Mouse (Mus musculus) CD4-positive helper T cell, adult 2 months (primary cell): ENCODE data around the gene Gabpb2.
A peak's percentile ranks its signal among the peaks of the same experiment; 100 is the strongest.
"Not testable (repeated sequence)": the region's sequence is repeated elsewhere in the genome, so short reads cannot be mapped to it uniquely, and the experiment has no call there.

ENCODE experiments used
- DNase-seq: peaks from one replicate; pipeline ENCODE4 v3.0.0-alpha.2; 2012; ENCODE audit warnings: low read depth, missing footprints, low spot score

The Gabpb2 gene

DNA sequence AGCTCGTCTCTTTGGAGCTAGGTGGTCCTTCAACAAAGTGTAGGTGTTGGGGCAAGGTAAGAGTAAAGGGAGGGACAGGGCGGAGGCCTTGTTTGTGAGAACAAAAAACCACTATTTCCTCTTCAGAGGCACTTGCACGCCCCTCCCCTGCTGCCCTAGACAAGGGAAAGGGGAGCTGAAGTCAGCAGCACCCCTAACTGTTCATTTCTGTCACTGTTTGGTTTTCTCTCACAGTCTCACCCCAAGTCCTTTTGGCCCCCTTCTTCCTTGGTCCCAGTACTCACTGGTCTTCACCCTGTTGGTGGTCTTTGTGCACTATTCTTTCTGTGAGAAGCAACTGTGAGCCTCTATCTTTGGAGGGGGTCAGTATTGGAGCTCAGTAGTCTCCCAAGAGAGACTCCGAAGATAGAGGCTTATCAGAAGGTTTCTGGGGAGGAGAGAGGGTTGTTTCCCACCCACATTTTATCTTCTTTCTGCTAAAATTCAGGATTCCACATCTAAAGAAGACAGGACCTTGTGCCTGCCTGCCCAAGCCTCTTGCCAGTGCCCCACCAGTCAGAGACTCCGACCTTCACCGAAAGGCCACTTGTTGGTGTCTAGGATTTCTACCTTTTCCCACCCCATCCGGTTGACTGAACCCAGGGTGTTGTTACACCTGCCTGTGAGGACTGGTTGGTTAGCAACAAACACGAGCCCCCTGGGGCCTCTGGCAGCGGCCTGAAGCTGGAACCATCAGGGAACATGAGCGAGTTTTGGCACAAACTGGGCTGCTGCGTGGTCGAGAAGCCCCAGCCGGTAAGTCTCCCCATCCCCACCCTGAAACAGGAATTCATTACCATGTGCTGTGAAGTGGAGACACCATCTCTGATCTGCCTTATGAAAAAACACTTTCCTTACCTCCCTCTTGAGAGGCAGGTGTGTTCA lies 13.8 kb upstream of the Gabpb2 start, which contains the start of gene Mllt11:
Mllt11 (minus strand) TSS at position 874 of the 924 bp plus-strand sequence.
- DNase-seq, result peak; percentile 74

DNA sequence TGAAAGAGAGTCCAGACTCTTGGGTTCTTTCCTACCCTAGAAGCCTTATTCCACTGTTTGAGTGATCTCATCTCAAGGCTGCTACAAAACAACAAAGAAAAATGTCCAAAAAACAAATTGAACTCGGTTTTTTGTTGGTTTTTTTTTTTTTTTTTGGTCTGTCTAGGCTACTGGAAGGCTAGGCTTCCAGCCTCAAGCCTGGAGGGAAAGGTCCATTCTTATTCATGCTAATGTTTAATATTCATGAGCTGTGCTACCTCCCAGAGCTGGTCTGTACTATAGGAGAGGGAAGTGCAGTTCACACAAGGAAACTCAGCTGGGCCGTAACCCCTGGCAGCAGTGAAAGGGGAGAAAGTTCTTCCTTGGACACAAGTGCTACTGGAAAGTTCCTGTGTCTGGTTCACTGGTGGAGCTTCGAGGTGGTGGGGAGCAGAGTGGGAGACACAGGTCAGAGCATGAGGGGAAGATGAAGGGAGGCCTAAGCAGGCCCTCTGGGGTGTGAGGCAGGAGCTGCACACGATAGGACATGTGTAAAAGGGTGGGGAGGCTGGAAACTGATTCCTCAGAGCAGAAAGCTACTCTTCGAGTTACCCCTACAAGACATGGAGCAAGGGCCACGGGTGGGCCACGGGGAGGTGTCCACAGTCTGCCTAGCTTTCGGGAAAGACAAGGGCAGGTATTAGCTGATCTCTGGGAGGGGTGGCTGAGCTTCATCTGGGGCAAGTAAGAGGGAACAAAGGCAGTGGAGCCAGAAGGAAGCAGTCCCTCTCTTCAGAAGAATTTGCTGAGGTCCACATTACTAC lies 13.0 kb upstream of the Gabpb2 start:
- peak; percentile 41 for DNase-seq

DNA sequence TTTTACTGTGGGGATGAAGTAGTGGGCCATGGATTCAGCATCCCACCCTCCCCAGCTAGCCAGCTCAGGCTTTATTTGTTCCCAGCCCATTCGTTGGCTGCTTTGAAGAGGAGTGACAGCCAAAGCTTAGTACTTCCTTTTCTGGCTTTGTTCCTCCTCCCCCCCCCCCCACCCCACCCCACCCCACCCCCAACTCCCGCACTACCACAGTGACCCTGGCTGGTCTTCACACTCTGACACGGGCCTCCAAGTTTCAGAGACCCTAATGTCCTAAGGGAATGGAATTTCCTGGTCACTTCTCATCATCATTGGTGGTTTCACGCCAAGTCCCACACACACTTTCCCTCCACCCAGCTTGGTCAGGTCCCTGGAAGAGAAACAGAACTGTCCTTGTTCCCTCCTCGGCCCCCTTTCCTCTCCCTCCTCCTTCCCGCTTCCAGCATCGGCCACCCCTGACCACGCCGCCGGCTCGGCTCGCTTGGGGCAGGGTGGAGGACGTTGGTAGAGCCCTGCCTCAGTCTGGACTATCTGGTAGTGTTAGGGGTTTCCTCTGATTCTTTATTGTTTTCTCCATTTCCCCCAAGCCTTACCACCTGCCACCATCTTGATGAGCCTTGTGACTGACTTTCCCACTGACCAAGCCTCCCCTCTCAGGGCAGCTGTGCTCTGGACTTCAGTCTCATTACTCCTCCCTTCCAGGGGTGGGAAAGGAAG lies 12.2 kb upstream of the Gabpb2 start:
- DNase-seq, result peak; percentile 38

DNA sequence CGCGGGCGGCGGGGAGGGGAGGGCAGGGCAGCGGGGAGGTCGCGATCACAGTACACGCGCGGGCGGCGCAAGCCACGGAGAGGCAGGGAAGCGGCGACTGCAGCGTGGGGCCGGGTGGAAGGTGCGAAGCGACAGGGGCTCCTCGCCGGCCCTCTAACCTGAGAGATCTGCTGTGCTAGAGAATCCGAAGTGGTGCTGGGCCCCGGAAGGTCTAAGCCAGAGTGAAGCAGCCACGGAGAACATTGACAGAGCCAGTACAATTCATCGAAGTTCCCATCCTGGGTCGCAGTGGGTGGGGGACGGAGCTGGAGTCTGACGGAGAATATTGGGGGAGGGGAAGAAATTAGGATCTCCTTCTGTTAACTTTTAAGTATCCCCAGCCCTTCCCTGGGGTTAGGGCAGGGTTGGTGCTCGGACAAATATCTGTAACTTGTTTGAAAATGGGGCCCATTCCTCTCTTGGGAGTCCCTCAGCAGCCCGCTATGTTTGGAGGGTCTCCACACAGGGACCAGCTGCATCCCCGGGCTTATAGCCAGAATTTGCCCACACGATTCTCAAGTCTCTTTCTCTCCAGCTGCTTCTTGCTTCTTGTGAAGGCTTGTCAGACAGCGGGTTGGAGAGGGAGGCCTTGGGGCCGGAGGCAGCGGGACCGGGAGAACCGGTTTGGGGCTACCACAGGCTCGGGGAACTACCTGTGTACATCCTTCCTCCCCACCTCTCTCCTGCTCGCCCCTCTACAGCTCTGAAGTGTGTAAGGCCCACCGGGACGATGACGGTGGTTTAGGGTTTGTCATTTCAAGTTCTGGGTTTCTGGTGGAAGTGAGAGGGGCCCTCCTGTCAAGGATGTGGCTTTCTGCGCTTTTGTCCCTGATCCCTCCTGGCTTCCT lies 11.4 kb upstream of the Gabpb2 start:
- peak; percentile 60 for DNase-seq

DNA sequence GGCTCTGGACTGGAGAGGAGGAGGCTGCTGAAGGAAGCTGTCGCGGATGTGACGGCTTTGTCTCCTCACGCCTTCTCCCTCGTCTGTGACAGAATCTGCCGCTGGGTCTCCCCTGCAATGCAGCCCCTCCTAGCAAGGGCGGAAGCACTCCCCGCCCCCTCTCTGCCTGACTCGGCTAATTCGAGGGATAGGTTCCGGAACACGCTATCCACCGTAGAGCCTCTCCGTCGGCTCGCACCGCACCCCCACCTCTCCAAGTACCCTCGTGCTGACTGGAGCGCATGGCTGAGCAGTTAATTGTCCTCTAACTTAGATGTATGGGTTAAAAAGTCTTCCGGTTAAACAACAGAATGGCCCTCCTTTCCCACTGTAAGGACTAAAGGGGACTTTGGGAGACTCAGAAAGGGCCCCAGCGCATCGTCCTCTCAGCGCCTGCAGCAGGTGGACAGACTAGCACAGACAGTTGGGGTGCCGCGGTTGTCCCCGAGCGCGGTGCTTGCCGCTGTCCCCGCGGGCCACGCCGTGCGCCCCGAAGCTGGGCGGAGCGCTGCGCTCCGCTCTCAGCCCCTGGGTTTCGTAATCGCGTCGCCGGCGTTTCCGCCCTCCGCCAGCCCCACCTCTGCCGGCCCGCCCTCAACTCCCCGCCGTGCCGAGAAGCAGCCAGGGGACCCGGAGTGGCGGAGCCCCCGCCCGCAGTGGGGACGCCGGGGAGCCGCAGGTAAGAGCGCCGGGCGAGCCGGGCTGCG lies 10.6 kb upstream of the Gabpb2 start, which contains the start of gene Cdc42se1:
Cdc42se1 (plus strand) TSS at position 585 of the 746 bp plus-strand sequence.
- DNase-seq, result peak; percentile 91

DNA sequence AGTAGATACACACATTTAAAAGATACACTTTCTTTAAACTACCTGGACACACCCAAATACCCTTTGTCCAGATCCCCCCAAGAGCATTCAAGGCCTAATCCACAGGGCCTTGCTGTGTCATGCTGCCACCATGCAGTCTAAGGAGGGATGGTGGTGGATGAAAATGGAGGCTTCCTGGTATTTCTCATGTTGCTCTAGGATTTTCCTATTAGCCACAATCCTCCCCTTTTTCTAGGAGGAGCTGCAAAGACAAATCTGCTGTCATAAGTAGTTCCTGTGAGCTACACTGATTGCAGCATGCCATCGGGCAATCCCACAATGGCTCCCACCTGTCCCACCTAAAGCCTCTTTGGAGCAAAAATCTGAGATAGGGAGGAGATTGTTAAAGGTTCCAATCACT lies 9.5 kb upstream of the Gabpb2 start:
- no peak for DNase-seq

DNA sequence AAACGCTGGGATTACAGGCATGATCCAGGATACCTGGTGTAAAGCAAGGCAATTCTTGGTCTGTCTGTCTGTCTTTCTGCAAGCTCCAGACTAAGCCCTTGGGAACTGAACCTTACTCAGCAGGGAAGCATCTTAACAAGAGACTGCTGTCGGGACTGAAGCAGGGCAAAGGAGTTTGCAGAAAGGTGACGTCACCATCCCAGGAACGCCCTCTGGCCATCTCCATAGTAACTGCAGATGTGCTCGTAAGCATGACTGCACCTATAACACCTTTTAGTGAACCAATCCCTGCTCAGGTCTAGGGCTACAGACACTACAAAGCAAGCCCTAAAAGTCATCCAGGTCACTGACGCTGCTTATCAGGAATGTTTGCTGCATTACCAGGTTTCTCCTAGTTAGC lies 6.6 kb upstream of the Gabpb2 start:
- DNase-seq, result no peak

DNA sequence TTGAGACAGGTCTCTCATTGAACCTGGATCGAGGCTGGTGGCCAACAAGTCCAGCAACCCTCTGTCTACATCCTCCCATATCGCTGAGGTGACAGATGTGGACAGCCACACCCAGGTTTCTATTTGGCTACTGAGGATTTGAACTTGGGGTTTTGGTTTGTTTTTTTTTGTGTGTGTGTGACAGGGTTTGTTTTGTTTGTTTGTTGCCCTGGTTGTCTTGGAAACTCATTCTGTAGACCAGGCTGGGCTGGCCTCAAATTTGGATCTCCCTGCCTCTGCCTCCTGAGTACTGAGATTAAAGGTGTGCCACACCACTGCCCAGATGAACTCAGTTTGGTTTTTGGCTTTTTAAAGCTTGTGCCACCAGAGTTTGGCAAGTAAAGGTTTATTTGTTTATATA lies 5.3 kb upstream of the Gabpb2 start:
- DNase-seq, result peak; percentile 65

DNA sequence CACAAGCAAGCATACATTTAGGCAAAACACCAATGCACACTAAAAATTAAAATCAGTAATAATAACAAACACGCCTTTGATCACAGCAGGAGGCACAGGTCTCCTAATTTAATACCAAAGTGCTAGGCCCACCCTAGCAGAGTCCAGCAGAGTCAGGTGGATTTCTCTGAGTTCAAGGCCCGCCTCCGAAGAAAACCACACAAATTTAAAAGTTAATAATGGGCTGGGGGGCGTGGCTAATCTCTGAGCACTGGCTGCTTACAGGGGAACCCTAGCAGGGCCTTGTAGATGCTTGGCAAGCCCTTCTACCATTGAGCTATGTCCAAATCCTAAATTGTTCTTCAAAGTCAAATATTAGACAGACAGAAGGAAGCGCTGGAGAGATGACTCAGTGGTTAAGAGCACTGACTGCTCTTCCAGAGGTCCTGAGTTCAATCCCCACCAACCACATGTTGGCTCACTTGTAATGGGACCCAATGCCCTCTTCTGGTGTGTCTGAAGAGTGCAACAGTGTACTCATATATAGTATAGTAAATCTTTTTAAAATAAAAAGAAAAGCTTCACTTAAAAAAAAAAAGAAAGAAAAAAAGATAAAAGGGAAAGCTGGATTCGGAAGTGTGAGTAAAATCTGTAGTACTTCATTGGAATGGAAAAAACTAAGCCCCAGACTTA lies 886 bp upstream of the Gabpb2 start:
- DNase-seq, result peak; percentile 33

DNA sequence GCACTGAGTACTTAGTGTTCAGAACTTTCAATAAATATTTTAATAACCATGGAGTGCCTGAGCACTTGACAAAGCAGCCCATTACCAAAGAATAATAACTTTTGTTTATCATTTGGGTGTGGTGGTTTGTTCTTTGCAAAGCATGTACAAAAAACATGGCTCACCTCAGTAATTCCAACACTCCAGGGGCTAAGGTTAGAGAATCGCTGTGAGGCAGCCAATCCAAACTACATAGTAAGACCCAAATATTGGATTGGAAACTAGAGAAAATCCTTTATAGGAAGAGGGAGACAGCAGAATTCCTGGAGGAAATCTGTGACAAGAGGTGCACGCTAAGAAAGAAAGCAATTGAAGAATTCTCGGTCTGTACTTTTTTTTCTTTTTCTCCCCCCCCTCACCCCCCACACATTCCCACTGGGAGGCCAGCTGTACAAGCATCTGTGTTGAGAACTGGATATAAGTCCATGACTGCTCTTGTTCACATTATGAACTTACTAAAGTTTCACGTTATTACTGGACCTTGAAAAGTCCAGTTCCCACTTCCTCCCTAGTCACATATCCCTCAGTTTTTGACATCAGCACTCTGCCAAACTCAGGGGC lies 961 bp downstream of the Gabpb2 start:
- DNase-seq, result no peak

DNA sequence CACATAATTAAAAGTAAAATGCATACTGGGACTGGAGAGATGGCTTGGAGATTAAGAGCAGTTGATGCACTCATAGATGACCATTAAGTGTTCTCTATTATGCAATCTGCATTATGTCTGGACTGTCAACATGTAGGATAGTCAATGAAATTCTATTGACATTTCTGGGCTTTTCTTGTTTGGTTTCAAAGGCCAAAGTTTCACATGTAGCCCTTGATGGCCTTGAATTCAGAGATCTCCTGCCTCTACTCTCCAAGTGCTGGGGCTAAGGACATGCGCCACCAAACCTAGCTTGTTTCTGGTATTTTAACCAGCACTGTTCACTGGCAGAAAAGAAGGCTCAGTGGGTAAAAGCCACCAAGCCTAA lies 4.1 kb downstream of the Gabpb2 start:
- no peak for DNase-seq

DNA sequence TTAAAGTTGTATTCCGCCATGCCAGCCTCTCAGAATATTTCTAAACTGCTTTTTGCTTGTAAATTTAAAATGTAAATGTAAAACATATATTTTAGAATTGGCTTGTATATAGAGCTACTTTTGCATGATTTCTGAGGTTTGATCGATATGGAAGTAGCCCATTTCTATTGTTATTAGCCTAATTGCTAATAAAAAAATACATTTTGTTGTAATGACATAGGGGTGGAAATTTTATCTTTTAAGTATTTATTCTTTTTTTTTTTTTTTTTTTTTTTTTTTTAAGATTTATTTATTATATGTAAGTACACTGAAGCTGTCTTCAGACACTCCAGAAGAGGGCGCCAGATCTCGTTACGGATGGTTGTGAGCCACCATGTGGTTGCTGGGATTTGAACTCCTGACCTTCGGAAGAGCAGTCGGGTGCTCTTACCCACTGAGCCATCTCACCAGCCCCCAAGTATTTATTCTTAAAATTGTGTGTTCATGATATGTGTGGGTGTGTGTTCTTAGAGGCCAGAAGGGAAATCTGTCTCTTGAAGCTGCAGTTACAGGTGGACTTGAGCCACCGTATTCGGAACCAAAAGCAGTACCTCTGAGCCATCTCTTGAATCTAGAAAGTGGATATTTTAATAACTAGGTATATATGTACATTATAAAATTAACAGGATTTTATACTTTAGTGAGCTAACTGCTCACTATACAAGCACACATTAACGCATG lies 4.7 kb downstream of the Gabpb2 start:
- not testable (repeated sequence) for DNase-seq

DNA sequence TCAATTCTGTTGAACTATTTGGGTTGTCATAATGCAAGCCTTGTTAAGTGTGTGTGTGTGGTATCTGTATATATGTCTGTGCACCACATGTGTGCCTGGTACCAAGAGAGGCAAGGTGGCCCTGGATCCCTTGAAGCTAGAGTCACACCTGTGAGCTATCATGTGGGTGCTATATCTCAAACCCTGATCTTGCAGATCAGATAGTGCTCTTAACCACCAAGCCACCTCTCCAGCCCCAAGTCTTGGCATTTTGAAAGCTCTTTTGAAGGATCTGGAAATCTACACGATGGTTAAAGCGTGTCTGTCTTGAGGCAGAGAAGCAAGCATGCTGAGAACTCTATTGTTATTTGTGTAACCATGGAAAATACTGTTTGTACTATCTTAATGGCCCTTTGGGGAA lies 7.1 kb downstream of the Gabpb2 start:
- peak; percentile 68 for DNase-seq

DNA sequence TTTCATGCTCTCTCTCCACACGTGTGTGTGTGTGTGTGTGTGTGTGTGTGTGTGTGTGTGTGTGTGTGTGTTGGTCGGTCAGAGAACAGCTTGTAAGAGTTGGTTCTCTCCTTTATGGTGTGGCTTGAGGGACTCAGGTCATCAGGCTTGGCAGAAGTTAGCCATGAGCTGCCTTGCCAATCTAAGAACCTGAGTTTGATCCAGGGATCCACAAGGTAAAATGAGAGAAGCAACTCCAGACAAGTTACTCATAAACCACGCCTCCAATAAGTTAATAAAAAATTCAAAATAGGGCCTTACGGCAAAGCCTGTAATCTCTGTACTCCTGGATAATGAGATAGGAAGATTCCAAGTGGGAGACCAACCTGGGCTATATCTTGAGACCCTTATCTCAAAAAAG lies 9.4 kb downstream of the Gabpb2 start:
- no peak for DNase-seq

DNA sequence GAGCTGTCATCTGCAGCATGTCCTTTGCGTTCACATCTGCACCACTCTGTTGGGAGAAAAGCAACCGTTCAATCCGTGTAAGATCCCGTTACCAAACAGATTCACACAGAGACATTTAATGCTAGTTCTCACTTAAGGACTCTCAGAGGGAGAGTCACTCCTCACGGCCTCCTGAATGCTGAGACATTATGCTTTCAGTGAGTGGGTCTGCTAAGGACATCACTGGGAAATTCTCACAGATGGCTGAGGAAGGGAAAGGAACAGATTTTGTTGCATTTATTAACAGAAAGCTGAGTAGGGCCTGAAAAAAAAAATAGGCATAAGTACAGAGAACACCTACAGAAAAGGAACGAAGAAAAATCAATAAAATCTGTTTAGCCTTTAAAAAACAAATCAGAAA lies 13.8 kb downstream of the Gabpb2 start:
- DNase-seq, result no peak

DNA sequence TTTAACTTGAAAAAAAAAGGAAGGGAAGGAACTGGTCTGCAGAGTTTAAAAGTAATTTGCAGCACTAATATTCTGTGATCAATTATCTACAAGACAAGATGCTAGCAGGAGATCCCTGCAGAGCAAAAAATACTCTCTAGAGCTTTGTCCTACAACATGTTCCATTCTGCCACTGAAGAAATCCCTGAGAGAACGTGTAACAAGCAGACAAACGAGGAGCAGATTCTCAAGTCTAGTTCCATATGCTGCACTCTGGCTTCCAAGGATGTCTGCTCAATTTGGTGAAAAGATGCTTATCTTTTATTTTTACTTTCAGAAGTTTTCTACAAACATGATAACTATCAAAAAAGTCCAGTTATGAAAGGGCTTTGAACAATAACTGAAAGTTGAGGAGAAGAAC lies 17.2 kb downstream of the Gabpb2 start:
- DNase-seq, result no peak

DNA sequence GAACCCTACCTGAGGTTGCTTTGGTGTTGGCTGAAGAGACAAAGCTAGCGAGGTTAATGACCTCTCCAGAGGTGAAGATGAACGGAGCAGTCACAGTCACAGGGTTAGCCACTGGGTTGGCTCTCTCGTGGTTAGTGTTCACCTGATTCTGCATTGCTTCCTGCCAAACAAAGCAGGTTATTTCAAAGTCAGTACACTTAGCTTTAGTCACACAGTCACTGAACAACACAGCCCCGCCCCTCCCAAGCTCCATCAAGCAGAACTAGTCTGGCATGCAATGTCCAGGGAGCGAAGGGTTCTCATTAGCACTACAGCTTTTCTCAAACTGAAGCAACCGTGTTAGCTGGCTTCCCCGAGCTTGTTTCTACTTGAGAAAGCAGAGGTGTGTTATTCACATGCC lies 17.6 kb downstream of the Gabpb2 start:
- DNase-seq, result no peak

DNA sequence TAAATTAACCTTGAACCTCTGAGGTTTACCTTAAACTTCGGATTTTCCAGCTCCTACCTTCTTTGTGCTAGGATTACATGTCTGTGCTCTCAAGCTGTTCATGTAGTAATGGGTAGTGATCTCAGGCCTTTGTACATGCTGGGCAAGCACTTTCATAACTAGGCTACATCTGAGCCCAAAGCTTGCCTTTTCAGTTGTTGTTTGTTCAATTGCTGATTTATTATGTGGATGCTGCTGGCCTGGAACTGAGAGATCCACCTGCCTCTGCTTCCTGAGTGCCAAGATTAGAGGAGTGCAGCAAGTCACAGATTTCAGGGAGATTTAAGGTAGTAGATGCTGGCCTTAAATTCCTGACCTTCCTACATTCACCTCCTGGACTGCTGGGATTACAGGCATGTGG lies 18.6 kb downstream of the Gabpb2 start:
- DNase-seq, result no peak

DNA sequence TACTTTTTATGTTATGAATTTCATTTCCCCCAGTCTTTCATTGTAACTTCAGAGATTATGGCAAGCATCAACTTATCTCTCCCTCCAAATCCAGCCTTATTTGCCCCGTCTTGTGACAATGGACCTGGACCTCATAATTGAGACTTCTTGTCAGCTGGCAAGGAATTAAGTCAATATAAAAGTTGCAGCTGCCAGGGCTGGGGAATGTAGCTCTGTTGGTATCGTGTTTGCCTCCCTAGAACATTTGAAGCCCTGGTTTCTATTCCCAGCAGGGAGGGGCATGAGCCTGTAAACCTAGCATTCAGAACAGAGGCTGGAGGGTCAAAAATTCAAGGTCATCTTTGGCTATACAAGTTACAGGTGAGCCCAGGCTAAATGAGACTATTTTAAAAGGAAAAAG lies 21.9 kb downstream of the Gabpb2 start:
- DNase-seq, result no peak
